Mouse (Mus musculus): Measurements from ENCODE around the gene Dync1li1.
"Not testable (repeated sequence)": the region's sequence is repeated elsewhere in the genome, so short reads cannot be mapped to it uniquely, and the experiment has no call there.

The Dync1li1 gene

DNA sequence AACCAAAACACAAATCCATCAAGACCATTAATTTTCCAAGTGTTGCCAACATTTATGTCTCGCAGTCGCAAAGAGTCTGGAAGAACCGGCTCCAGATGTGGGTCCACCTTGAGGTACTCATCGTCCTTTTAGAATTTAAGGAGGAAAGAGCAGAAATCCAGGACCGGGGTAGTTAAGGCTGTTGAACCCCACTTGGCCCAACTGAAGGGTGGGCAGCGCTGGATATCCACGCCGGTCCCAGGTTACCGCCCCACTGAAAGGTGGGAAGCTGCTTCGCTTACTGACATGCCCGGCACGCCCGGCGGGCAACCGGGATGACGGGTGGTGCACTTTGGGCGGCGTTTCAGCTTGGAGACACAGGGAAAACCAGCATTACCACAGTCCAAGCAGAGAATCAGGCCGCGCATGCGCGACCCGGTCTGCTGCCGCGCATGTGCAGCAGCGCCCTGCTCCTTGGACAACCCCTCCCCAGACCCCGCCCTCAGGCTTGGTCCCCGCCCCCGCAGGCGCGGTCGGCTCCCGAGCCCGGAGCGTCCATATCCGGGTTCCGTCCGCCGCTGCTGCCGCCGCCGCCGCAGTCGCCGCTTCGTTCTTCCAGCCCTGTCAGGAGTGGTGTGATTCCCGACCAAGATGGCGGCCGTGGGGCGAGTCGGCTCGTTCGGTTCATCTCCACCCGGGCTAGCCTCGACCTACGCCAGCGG is at the start of gene Dync1li1:
Gene Dync1li1, plus strand, starts transcription at position 539 of the 701 bp plus-strand sequence.
- DNase-seq, result peak; percentile 98

DNA sequence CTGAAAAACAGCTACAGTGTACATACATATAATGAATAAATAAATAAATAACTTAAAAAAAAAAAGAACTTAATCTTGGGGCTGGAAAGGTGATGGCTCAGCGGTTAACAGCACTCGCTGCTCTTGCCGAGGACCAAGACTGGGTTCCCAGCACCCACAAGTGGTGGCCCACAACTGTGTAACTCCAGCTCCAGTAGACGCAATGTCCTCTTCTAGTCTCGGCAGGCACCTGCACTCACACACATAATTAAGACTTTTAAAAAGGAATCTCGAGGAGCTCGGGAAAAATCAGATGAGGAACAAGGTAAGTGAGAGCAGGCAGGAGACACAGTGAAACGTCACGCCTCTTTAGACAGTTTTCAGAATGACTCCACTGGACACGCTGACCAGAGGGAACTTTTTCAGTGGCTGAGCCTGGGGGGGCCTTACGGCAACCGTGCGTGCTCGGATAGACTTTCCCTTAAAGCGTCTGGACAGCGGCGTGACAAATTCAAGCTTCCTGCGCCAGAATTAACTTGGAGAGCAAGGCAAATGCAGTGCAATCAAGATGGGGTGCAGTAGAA is 49.3 kb upstream of the Dync1li1 start:
- DNase-seq, result no peak

DNA sequence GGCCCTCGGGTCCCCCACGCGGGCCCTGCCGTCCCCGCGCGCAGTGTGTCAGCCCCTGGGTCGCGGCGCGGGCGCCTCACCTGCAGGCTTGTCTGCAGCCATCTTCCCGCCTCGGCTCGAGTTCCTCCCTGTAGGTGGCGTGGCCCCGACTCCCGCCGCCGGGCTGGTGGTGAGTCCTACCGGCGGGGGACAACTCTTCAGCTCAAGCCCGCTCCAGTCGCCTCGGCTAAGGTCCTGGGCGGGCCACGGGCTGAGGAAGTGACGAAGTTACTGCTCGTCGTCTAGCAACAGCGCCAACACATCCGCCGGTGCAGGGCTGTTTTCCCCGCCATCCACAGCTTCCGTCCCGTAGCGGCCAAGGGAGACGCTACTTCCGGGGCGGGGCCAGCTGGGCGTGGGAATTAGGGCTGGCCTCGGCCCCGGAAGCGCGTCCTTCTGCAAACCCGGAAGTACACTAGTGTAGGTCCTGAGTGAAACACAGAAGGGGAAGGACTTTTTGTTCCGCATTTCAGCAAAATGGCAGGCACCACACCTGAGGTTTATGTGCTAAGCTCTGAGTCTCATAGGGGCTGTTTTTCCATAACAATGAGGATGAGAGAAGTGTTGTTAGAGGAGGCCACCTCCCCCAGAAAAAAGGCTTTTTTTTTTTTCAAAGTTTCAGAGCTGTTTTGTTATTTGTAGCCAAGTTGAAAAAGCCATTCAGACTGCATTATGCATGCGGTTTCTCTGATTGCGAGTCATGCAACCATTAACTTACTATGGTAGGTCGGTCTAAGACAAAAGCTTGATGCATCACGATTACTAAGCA is 48.5 kb upstream of the Dync1li1 start, which contains the start of gene Cnot10:
Gene Cnot10, minus strand, starts transcription at position 346 of the 808 bp plus-strand sequence.
- DNase-seq, result peak; percentile 99

DNA sequence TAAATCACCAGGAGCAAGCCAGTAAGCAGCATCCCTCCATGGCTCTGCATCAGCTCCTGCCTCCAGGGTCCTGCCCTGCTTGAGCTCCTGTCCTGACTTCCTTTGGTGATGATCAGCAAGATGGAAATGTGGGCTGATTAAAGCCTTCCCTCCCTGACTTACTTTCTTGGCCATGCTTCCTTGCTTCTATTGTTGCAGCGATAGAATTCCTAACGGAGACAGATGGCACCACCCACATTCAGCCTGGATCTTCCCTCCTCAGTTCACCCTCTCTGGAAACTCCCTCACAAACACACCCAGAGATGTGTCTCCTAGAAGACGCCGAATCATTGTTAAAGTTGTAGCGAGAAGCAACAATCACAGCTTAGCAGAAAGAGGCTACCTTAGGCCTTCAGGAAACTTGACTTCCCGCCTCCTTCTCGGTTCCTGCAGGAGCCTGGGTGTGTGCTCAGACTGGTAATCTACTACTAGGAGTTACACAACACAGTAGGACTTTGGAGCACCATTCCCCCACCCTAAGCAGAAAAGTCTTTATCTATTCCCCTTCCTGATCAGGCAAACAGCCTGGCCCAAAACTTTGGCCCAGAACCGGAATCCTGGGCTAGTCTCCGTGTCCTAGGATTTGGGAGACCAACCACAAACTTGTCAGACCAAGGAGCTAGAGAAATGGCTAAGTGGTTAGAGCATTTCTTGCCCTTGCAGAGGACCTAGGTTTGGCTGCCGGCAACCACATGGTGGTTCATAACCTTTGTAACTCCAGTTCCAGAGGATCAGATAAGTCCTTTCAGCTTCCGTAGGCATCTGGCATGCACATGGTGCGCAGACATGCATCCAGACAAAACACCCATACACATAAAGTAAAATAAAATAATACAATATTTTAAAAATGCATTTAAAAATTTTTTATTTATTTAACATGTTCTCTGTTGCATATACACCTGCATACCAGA is 41.8 kb upstream of the Dync1li1 start:
- DNase-seq, result no peak

DNA sequence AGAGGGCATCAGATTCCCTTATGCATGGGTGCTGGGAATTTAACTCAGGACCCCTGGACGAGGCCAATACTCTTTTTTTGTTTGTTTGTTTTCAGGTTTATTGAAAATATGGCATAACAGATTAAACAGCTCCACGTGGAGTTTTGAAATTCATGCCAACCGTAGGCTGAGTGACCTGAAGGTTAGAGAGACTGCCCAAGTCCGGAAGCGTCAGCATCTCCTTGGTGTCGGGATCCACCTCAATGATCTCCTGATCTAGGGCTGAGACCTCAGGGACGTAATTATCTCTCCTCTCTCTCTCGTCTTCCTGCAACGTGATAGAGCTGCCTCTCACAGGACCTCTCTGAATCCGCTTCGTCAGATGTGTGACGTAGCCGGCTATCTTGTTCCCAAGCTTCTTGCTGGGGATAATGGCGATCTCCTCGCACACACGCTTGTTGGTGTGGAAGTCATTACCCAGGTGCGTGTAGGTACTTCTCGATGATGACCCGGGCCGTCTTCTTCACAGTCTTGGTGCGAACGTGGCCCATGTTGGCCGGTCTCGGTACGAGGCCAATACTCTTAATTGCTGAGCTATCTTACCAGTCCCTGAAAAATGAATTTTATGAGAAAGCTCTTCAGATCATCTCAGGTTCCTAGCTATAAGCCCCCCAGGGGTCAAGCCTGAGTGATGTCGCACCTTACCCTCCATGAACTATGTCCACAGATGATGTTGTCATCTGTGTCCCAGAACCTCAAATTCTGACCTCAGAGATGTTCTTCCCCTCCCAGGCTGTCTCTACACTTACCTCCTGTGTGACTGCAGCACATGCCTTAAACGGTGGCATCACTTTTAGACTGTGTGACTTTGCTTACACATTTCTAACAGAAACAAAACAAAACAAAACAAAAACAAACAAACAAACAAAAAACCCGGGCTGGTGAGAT is 40.8 kb upstream of the Dync1li1 start:
- no peak for DNase-seq

DNA sequence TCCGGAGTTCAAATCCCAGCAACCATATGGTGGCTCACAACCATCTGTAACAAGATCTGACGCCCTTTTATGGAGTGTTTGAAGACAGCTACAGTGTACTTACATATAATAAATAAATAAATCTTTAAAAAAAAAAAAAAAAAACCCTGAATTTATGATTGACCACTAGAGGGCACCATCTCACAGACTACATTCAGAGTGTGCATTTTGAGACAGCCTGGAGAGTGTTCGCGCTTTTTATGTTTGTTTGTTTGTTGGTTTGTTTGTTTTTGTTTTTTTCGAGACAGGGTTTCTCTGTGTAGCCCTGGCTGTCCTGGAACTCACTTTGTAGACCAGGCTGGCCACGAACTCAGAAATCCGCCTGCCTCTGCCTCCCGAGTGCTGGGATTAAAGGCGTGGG is 40.1 kb upstream of the Dync1li1 start:
- not testable (repeated sequence) for DNase-seq

DNA sequence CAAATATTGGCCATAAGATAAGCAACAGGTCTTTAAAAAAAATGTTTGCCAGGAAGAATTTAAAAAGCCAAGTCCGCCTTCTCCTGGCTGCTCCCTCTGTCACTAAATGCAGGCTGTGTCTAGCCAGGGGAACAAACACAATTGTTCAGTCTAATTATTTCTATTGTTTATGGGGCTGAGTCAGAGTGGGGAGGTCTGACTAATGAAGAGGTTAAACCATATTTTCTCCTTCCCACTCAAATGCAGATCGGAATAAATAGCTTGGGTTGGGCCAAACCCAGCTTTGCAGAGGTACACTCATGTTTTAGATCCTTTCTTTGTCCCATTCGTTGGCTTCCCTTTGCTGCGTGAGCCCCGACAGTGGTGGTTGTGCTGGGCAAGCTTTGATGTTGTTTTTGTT is 39.2 kb upstream of the Dync1li1 start:
- DNase-seq, result no peak

DNA sequence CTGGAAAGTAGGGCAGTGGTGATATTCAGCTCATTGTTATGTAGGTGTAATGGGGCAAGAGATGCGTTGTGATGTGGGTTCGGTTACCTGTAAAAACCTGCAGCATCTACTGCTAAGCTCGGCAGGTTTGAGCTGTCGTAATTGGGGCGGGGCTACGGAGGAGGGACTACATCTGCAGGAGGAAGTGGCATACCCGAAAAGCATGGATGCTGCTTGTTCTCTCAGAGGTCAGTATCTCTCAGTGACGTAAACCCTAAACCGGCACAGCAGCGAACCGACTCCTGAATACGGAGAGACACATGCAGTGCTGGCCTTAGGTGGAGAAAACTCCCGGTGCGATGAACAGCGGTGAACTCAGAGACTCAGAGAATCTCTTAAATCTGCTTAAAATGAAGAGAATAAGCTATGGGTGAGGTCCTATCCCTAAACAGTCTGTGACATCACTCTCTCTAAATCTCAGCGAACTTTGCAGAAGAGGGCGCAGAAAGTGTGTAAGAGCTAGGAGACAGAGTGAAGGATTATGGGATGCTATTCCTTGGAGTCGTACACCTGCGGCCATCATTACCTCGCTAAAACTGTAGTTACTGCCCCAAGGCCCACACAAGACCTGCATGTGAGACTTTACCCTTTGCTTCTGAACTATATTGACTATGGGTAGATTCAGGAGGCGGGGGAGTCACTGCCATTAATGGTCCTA is 37.5 kb upstream of the Dync1li1 start:
- no peak for DNase-seq

DNA sequence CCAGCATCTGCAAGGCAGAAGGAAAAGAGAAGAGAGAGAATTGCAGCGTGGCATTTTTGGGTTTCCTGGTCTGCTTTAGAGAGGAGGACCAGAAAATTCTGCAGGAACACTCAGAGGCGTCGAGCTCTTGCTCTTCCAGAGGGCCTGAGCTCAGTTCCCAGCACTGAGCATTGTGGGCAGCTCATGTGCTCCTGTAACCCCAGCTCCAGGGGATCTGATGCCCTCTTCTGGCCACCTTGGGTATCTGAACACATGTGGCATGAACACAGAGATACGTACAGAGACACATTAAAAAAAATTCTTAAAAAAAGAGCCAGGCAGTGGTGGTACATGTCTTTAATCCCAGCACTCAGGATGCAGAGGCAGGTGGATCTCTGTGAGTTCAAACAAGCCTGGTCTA is 33.2 kb upstream of the Dync1li1 start:
- no peak for DNase-seq

DNA sequence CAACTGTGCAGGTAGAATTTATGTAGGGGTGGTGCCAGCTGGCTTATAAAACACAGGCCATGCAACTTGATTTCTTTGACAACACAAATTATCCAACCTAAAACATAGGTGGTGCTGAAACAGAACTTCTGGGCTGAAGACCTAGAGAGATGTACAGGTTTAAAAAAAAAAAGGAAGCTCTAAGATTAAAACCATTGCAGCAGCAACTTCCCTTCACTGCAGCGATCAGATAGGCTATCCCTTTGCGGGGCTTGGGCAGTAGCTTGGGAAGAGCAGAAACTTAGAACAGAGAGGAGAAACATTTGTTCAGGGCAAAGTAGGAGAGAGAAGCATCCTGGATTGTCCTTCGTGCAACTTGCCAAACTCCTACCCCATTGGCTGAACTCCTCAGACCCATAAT is 31.9 kb upstream of the Dync1li1 start:
- no peak for DNase-seq

DNA sequence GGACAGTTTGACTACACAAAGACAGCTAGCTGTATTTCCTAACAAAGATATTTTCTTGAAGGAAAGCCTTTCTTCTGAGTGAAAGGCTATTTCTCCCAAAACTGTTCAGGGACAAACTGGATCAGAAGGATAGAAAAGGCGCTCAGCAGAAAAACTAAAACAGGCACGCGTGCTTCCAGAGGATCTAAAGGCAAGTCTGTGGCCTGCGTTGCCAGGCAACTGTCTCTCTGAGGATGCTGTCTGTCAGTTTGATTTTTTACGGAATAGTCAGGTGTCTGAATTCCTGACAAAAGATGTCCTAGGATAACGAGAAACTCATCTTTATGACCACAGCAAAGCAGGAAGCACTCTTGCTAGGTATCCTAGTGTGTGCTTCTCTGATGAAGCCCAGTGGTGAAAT is 28.1 kb upstream of the Dync1li1 start:
- DNase-seq, result no peak

DNA sequence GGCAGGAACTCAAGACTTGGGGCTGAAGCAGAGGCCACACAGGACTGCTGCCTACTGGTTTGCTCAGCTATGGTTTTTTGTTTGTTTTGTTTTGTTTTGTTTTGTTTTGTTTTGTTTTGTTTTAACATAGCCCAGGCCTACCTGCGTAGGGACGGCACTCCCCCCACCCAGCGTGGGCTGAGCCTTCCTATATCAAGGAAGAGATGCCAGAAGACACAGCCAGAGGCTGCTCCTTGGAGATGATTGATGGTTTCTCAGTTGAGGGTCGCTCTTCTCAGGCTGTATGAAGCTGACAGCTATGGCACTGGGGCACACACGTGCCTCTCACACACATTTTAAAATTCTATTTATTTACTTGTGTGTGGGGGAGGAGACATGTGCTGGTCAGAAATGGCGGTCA is 27.6 kb upstream of the Dync1li1 start:
- no peak for DNase-seq

DNA sequence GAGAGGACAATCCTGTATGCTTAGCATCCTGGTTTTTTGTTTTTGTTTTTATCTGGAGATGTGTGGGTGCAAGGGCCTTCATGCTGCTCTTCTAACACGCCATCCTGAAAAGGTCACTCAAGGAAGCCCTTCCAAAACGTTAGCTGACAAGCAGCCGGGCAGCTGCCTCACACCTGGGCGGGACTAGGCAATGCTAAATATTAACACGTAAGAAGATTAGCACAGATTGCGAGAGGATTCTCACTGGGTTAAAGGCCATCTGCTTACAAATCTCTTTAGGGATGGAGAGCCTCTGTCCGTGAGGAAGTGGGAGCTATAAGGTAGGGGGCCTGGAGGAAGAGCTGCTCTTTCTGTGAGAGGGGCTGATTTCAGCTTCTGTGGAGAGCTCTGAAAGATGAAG is 26.6 kb upstream of the Dync1li1 start:
- DNase-seq, result no peak

DNA sequence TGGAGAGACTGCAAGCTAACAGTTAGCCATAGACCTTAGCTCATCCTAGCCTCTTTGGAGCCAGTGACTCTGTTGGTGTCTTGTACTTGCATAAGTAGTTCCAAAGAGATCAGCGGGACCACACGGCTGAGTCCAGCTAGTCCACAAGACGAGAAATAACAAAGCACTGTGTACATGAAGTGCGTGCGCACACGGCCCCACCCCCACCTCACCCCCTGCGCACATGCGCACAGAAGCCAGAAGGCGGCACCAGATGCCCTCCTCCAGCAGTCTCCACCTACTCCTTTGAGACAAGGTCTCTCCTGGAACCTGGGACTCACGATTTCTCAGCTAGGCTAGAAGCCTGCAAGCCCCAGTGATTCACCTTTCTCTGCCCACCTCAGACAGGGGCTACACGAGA is 24.8 kb upstream of the Dync1li1 start:
- no peak for DNase-seq

DNA sequence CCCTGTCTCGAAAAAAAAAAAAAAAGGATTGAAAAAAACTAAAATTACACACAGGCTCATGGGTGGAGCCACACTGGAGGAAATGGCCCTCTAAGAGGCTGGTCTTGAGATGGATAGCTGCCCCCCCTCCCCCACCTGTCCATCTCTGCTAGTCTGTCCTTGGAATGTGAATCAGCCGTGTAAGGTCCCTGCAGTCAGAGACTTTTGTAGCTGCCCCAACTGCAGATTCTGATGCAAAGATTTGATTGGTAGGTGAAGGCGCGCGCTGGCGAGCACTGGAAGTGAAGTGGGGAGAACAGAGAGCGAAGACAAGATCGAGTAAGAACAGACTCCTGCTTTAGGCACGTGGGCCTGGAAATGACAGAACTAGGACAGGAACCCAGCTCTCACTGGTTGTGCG is 21.7 kb upstream of the Dync1li1 start:
- DNase-seq, result no peak

DNA sequence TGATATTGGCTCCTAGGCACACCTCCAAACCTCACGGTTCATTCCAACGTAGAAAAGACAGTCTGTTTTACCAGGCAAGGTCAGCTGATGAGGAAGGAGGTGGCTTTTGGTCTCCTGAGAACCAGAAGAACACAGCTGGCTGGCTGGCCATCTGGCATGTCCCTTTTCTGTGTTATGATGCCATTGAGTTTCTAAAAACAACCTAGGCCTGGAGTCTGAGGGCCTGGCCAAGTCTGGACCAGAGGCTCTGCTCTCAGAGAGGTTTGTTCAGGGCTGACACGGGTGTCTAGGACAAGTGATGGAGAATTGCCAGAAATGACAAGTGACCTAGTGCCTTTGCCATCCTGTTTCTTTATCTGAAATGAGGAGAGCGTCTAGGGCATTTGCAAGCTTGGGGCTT is 20.5 kb upstream of the Dync1li1 start:
- no peak for DNase-seq

DNA sequence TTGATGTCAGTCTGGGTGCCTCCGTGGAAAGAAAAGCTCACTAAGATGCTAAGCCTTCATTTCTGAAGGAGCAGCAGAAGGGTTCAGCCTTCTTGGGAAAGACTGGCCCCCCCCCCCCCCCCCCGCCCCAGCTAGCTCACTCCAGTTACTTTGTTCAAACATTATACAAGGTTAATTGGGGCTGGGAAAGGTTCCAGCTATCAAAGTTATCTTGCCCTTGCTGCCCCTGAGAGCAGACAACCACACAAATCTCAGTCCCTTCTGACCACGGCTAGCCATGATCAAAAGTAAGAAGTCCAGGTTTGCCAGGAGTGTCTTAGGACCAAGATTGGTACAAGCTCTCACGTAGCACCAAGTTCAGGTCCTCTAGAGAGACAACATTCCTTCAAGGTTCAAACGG is 19.6 kb upstream of the Dync1li1 start:
- no peak for DNase-seq

DNA sequence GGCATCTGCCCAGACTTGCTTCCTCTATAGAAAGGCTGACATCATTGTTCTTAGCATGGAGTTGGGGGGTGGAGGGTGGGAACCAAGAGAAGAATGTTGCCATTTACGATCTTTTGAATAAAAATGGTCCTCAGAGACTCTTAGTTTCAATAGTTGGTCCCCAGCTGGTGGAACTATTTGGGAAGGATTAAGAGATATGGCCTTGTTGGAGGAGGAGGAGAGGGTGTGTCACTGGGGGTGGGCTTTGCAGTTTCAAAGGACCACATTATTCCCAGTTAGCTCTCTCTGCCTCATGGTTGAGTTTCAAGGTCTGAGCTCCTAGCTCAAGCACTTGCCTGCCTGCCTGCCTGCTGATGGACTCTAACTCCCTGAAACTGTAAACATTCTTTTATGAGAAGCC is 16.6 kb upstream of the Dync1li1 start:
- no peak for DNase-seq

DNA sequence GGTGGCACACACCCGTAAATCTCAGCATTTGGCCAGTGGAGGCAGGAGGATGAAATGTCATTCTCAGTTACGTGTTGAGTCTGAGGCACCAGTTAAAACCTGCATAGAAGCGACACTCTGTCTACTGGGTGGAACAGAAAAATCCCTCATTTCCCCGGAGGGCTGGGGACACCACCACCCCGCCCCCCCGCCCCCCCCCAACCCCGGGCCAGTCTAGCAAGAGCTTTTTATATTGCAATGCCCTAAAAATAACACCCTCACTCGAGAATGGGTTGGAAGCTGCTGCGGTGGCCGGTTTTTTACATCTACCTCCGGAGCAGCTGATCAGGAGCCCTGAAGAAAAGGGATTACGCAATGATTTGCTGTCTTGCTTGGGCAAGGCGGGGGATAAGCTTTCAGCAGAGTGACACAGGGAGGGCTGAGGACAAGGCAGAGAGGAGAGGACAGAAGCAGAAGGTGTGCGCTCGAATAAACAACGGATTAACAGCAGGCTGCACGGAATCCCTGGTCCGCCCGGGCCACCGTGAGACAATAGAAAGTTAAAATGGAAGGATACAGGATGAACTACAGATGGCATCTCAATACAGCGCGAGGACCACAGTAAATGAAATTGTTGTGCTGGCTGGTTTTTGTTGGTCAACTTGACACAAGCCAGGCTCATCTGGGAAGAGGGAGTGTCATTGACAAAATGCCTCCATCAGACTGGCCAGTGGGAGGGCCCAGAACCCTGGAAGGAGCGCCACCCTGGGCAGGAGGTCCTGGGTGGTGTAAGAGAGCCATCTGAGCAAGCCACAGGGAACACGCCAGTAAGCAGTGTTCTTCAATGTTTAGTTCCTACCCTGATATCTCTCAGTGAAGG is 15.7 kb upstream of the Dync1li1 start:
- DNase-seq, result peak in 1 of 2 experiments; percentile 20

DNA sequence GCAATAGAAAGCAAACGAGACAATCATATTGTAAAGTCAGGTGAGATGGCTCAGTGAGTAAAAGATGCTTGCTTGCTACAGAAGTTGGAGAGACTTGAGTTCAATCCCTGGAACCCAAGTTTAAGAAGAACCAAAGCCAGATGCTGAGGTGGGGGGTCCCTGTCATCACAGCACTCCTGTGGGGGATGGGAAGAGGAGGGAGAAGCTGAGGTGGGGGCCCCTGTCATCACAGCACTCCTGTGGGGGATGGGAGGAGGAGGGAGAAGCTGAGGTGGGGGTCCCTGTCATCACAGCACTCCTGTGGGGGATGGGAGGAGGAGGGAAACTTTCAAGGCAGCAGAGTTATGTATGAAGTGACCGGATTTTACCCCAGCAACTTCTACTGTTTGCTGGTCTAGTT is 15.0 kb upstream of the Dync1li1 start:
- no peak for DNase-seq

All from lung, postnatal 4 days (tissue).